Mouse (Mus musculus) myocyte (in vitro differentiated cells): ENCODE data around the gene Vmn2r10. TPM values are rescaled to one million over a fixed set of nuclear protein-coding genes. Genes with fewer than 3 reads are reported as not detected.
"Not testable (repeated sequence)": the region's sequence is repeated elsewhere in the genome, so short reads cannot be mapped to it uniquely, and the experiment has no call there.

Experiments used
- H3K27me3 ChIP-seq: one replicate; pipeline ENCODE4 v1.6.1; 2011; ENCODE audit not compliant: control insufficient read depth, insufficient read depth, insufficient read length
- H3K36me3 ChIP-seq: one replicate; pipeline ENCODE4 v1.6.1; 2011; ENCODE audit not compliant: control insufficient read depth, insufficient read depth
- H3K4me2 ChIP-seq: one replicate; pipeline ENCODE4 v1.6.1; 2011; ENCODE audit warnings: low read depth, control low read depth
- H3K4me3 ChIP-seq: one replicate; pipeline ENCODE4 v1.5.1; 2011; ENCODE audit warnings: mild to moderate bottlenecking, control low read depth, moderate library complexity
- H3K79me2 ChIP-seq: one replicate; pipeline ENCODE4 v1.6.1; 2011; ENCODE audit not compliant: control insufficient read depth, insufficient read depth
- H3ac ChIP-seq: one replicate; pipeline ENCODE4 v1.6.1; 2011; ENCODE audit not compliant: control insufficient read depth, insufficient read length
- CEBPB ChIP-seq: IDR thresholded peaks from 2 replicates; pipeline ENCODE4 v1.6.1; 2011; ENCODE audit warnings: mild to moderate bottlenecking, moderate library complexity; ENCODE audit not compliant: poor library complexity, insufficient read depth, severe bottlenecking
- E2F4 ChIP-seq: IDR thresholded peaks from one replicate; pipeline ENCODE4 v1.6.1; 2011; ENCODE audit warnings: mild to moderate bottlenecking, control low read depth, moderate library complexity; ENCODE audit not compliant: insufficient read depth
- MAX ChIP-seq: IDR thresholded peaks from one replicate; pipeline ENCODE4 v1.6.1; 2011; ENCODE audit warnings: low read depth, mild to moderate bottlenecking, control low read depth
- MYOD1 ChIP-seq, 3 experiments: IDR thresholded peaks; one replicate each; pipeline ENCODE4 v1.6.1; 2011; ENCODE audit warnings: control low read depth in 2 of 3, low read depth in 2 of 3, mild to moderate bottlenecking in 2 of 3, moderate library complexity in 1 of 3; ENCODE audit not compliant: insufficient read length in 2 of 3, control insufficient read depth in 1 of 3
- MYOG ChIP-seq, 3 experiments: IDR thresholded peaks; one replicate each; pipeline ENCODE4 v1.6.1; 2011; ENCODE audit warnings: control low read depth in 2 of 3, low read depth in 2 of 3, mild to moderate bottlenecking in 2 of 3; ENCODE audit not compliant: insufficient read length in 2 of 3, control insufficient read depth in 1 of 3, insufficient read depth in 1 of 3
- POLR2A ChIP-seq: IDR thresholded peaks from one replicate; pipeline ENCODE4 v1.6.1; 2011; ENCODE audit warnings: low read depth, mild to moderate bottlenecking, control low read depth, moderate library complexity; ENCODE audit not compliant: insufficient read length
- POLR2AphosphoS2 ChIP-seq: IDR thresholded peaks from one replicate; pipeline ENCODE4 v1.6.1; 2011; ENCODE audit warnings: low read depth, control low read depth; ENCODE audit not compliant: insufficient read length
- REST ChIP-seq: IDR thresholded peaks from one replicate; pipeline ENCODE4 v1.6.1; 2011; ENCODE audit warnings: mild to moderate bottlenecking, control low read depth, moderate library complexity; ENCODE audit not compliant: insufficient read depth, insufficient read length
- SRF ChIP-seq: IDR thresholded peaks from one replicate; pipeline ENCODE4 v1.6.1; 2011; ENCODE audit warnings: low read depth; ENCODE audit not compliant: control insufficient read depth, insufficient read length
- TCF12 ChIP-seq: IDR thresholded peaks from one replicate; pipeline ENCODE4 v1.6.1; 2011; ENCODE audit warnings: mild to moderate bottlenecking, control low read depth; ENCODE audit not compliant: poor library complexity, insufficient read depth, severe bottlenecking
- TCF3 ChIP-seq: IDR thresholded peaks from one replicate; pipeline ENCODE4 v1.6.1; 2011; ENCODE audit warnings: low read depth, control low read depth; ENCODE audit not compliant: insufficient read length
- USF1 ChIP-seq: IDR thresholded peaks from one replicate; pipeline ENCODE4 v1.6.1; 2011; ENCODE audit warnings: low read depth, mild to moderate bottlenecking, control low read depth, moderate library complexity
- polyA plus RNA-seq: library from polyadenylated mRNA; unstranded; fragments of >200 nt; fragmentation: generic; extraction: Trizol; gene quantifications from one replicate; pipeline ENCODE4 v1.2.1, GENCODE M21; 2012; ENCODE audit warnings: missing spikeins

Gene Vmn2r10
- polyA plus RNA-seq: not detected

GRCm38 (mm10) chr5:109006427-109006826, at the start of gene Vmn2r10:
Vmn2r10 (minus strand) TSS chr5:109006527.
- H3ac ChIP-seq, H3K36me3 ChIP-seq, H3K79me2 ChIP-seq, H3K4me3 ChIP-seq, H3K27me3 ChIP-seq, H3K4me2 ChIP-seq: not testable (repeated sequence)

- H3K79me2 ChIP-seq: no peaks in the 10 kb centered on the region
- no peaks in the 10 kb centered on the region for H3K36me3 ChIP-seq
- no peak overlapping the region for H3ac ChIP-seq
- H3K27me3 ChIP-seq: no peaks in the 10 kb centered on the region
- TF ChIP-seq MAX (no peak), TCF3 (no peak), MYOG (IDR thresholded peaks at IDR 0.05; ENCODE audit: control insufficient read depth in 1 of 3, insufficient read depth in 1 of 3, insufficient read length in 2 of 3, low read depth in 2 of 3) (no peak), POLR2A (no peak), REST (no peak), TCF12 (no peak), MYOD1 (IDR thresholded peaks at IDR 0.05; ENCODE audit: control insufficient read depth in 1 of 3, insufficient read length in 2 of 3, low read depth in 2 of 3) (no peak), E2F4 (no peak), POLR2AphosphoS2 (no peak), SRF (no peak), CEBPB (no peak), USF1 (no peak)
- no peak overlapping the region for H3K4me2 ChIP-seq
- H3K4me3 ChIP-seq: no peak overlapping the region
Measured at GRCm38 (mm10) chr5:109055286-109055685, 49.0 kb upstream of the Vmn2r10 start.

- Histone ChIP-seq H3K27me3 (no peaks in the 10 kb centered on the region), H3ac (no peak overlapping the region), H3K4me2 (no peak overlapping the region), H3K79me2 (no peaks in the 10 kb centered on the region), H3K4me3 (no peak overlapping the region), H3K36me3 (no peaks in the 10 kb centered on the region)
- TF ChIP-seq POLR2A (no peak), TCF12 (no peak), REST (no peak), USF1 (no peak), POLR2AphosphoS2 (no peak), TCF3 (no peak), MYOG (IDR thresholded peaks at IDR 0.05; ENCODE audit: control insufficient read depth in 1 of 3, insufficient read depth in 1 of 3, insufficient read length in 2 of 3, low read depth in 2 of 3) (no peak), MYOD1 (IDR thresholded peaks at IDR 0.05; ENCODE audit: control insufficient read depth in 1 of 3, insufficient read length in 2 of 3, low read depth in 2 of 3) (no peak)
Measured at GRCm38 (mm10) chr5:109032591-109032990, 26.3 kb upstream of the Vmn2r10 start.

GRCm38 (mm10) chr5:108988924-108989323, 17.4 kb downstream of the Vmn2r10 start:
- Histone ChIP-seq H3K79me2 (no peaks in the 10 kb centered on the region), H3K4me2 (no peak overlapping the region), H3K36me3 (no peaks in the 10 kb centered on the region), H3ac (no peak overlapping the region), H3K27me3 (no peaks in the 10 kb centered on the region), H3K4me3 (no peak overlapping the region)
- TF ChIP-seq MAX: no peak
- no peak for TF ChIP-seq E2F4
- TF ChIP-seq TCF3: no peak
- TF ChIP-seq CEBPB: no peak
- no peak for TF ChIP-seq POLR2A
- TF ChIP-seq USF1: no peak
- no peak for TF ChIP-seq TCF12
- TF ChIP-seq MYOD1 (IDR thresholded peaks at IDR 0.05; ENCODE audit: control insufficient read depth in 1 of 3, insufficient read length in 2 of 3, low read depth in 2 of 3): no peak
- TF ChIP-seq SRF: no peak
- TF ChIP-seq REST: no peak
- no peak for TF ChIP-seq MYOG (IDR thresholded peaks at IDR 0.05; ENCODE audit: control insufficient read depth in 1 of 3, insufficient read depth in 1 of 3, insufficient read length in 2 of 3, low read depth in 2 of 3)
- no peak for TF ChIP-seq POLR2AphosphoS2

Other genes with a start within 250 kb of the Vmn2r10 start
- gene Rnf212, start 231.5 kb downstream of the Vmn2r10 start, polyA plus RNA-seq: not detected
- not detected for gene Tmed11, start 211.2 kb downstream of the Vmn2r10 start, polyA plus RNA-seq
- not detected for gene Vmn2r8, start 197.7 kb downstream of the Vmn2r10 start, polyA plus RNA-seq
- gene Vmn2r9, start 153.9 kb downstream of the Vmn2r10 start, polyA plus RNA-seq: not detected
- not detected for gene Vmn2r11, start 53.0 kb upstream of the Vmn2r10 start, polyA plus RNA-seq
- not detected for gene Vmn2r12, start 91.4 kb upstream of the Vmn2r10 start, polyA plus RNA-seq
- 0.04 TPM for gene Vmn2r13, start 185.7 kb upstream of the Vmn2r10 start, polyA plus RNA-seq
- gene Vmn2r14, start 218.2 kb upstream of the Vmn2r10 start, polyA plus RNA-seq: not detected